Mouse (Mus musculus): ENCODE data around the gene Agap1. TPM values are rescaled to one million over a fixed set of nuclear protein-coding genes. Genes with fewer than 3 reads are reported as not detected.

Gene Agap1
- polyA plus RNA-seq, 1 experiment from 2014 or later: 4.2 TPM

DNA sequence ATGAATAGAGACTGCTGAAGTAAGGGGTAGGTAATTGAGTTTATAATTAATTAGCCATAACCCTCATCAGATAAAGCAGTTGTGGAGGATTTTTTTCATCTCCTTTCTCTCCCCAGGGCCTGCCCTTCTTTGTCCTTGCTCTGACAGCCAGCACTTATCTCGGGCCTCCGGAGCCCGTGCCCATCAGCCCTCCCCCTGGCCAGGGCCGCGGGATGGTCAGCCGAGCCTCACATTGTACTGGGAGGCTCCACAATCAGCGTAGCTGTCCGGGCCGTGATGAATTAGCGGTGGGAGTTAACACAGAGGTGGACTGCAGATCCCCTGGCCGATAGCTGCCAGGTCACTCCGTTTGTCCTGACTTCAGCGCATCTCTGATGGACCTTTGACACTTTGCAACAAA, 248.7 kb downstream of the Agap1 start:
- H3K9ac ChIP-seq (ENCODE audit: low read length): no peak overlapping the region
- no peaks in the 10 kb centered on the region for H3K4me1 ChIP-seq (replicated peaks; ENCODE audit: control insufficient read depth, insufficient read depth)
- TF ChIP-seq EP300 (optimal IDR thresholded peaks at IDR 0.05) (no peak), CTCF (IDR thresholded peaks at IDR 0.05; ENCODE audit: low read depth) (no peak)
- DNase-seq (ENCODE audit: low spot score): no peak
- no peak for ATAC-seq (ENCODE audit: low FRiP score, low TSS enrichment)
- H3K9me3 ChIP-seq (ENCODE audit: control insufficient read depth, low read length): no peaks in the 10 kb centered on the region
- no peak overlapping the region for H3K27ac ChIP-seq (replicated peaks)
- no peak overlapping the region for H3K4me3 ChIP-seq (ENCODE audit: low read depth, low read length)
- no peak overlapping the region for H3K4me2 ChIP-seq (replicated peaks; ENCODE audit: low read depth)
- 32% methylated on average over 13 of the region's 13 CpGs for WGBS
- no peaks in the 10 kb centered on the region for H3K27me3 ChIP-seq (ENCODE audit: control insufficient read depth, insufficient read depth, low read length)
- no peaks in the 10 kb centered on the region for H3K36me3 ChIP-seq (ENCODE audit: control insufficient read depth, insufficient read depth, low read length)

DNA sequence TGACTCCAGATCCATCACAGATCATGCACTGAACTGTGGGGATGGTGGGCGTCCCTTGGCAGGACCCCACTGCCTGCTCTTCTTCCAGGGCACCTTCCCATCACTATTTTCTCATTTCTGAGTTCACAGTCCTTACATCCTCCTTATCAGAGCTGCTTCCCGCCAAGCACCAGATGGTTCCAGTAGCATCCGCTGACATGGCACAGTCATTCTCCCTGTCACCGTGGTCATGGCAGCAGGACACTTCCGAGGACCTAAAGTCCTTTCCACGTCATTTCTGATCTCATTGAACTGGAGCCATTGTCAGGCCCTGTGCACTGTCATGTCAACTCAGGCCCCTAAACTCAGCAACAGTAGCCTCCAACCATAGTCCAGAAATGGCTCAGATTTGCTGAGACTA, 251.1 kb downstream of the Agap1 start:
- TF ChIP-seq EP300 (optimal IDR thresholded peaks at IDR 0.05) (no peak), CTCF (IDR thresholded peaks at IDR 0.05; ENCODE audit: low read depth) (no peak)
- H3K9me3 ChIP-seq (ENCODE audit: control insufficient read depth, low read length): no peaks in the 10 kb centered on the region
- no peaks in the 10 kb centered on the region for H3K27me3 ChIP-seq (ENCODE audit: control insufficient read depth, insufficient read depth, low read length)
- no peaks in the 10 kb centered on the region for H3K4me1 ChIP-seq (replicated peaks; ENCODE audit: control insufficient read depth, insufficient read depth)
- no peak overlapping the region for H3K9ac ChIP-seq (ENCODE audit: low read length)
- H3K27ac ChIP-seq (replicated peaks): no peak overlapping the region
- no peak overlapping the region for H3K4me3 ChIP-seq (ENCODE audit: low read depth, low read length)
- 93% methylated on average over 6 of the region's 6 CpGs for WGBS
- DNase-seq (ENCODE audit: low spot score) (no peak), ATAC-seq (ENCODE audit: low FRiP score, low TSS enrichment) (no peak)
- H3K36me3 ChIP-seq (ENCODE audit: control insufficient read depth, insufficient read depth, low read length): no peaks in the 10 kb centered on the region
- H3K4me2 ChIP-seq (replicated peaks; ENCODE audit: low read depth): no peak overlapping the region

DNA sequence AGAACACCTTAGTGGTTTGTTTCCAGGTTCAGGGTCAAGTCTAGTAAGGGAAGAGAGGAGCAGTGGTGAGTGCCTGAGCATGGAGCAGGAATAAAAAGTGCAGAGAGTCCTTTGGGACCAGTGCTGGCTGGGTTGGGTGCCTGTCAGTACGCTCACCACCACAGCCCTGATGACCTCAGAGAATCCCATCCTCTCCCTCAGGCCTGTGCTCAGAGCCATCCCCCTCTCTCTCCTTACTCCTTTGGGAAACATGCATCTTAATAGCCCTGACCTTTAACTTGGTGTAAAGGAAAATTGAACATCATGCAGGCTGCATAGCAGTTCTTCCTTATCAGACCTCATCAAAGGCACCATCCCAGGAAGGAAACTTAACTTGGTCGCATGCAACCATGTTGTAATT, 252.3 kb downstream of the Agap1 start:
- Histone ChIP-seq H3K9me3 (ENCODE audit: control insufficient read depth, low read length) (no peaks in the 10 kb centered on the region), H3K36me3 (ENCODE audit: control insufficient read depth, insufficient read depth, low read length) (no peaks in the 10 kb centered on the region), H3K27ac (replicated peaks) (no peak overlapping the region), H3K4me1 (replicated peaks; ENCODE audit: control insufficient read depth, insufficient read depth) (no peaks in the 10 kb centered on the region), H3K4me3 (ENCODE audit: low read depth, low read length) (no peak overlapping the region), H3K9ac (ENCODE audit: low read length) (no peak overlapping the region), H3K4me2 (replicated peaks; ENCODE audit: low read depth) (no peak overlapping the region), H3K27me3 (ENCODE audit: control insufficient read depth, insufficient read depth, low read length) (no peaks in the 10 kb centered on the region)
- ATAC-seq (ENCODE audit: low FRiP score, low TSS enrichment): no peak
- DNase-seq (ENCODE audit: low spot score): no peak
- TF ChIP-seq EP300 (optimal IDR thresholded peaks at IDR 0.05) (no peak), CTCF (IDR thresholded peaks at IDR 0.05; ENCODE audit: low read depth) (no peak)
- WGBS: 96% methylated on average over 2 of the region's 2 CpGs

DNA sequence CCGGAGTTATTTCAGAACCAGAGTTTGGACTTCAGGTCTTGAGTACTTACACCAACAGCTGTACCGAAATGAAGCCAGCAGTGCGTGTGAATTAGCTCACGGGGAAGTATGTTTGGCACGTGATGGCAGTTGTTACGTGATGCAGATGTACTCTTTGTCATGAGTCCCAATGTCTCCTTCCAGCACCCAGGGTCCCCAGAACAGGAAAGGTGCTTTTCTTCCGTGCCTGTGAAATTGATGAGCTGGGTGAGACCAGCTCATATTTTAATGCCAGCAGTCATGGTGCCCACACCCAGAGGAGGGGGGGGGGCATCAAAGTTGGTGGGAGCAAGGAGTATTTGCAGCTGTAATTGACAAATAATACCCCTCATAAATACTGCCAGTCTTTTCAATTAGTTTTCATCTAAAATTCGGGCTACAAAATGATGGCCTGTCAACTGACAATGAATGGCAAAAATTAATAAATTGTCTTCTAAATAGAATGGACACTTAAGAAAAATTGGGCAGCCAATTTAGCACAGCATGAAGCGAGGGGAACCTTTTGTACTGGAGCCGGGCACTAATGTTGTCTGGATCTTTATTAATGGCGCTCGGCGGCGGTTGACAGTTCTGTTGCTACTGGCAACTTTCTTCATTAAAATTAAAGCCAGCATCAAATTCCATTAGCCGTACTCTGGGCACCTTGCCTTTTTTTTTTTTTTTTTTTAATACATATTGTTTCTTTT, 253.3 kb downstream of the Agap1 start:
- Histone ChIP-seq H3K27ac (replicated peaks) (no peak overlapping the region), H3K9ac (ENCODE audit: low read length) (no peak overlapping the region), H3K9me3 (ENCODE audit: control insufficient read depth, low read length) (no peaks in the 10 kb centered on the region), H3K36me3 (ENCODE audit: control insufficient read depth, insufficient read depth, low read length) (no peaks in the 10 kb centered on the region), H3K4me2 (replicated peaks; ENCODE audit: low read depth) (no peak overlapping the region), H3K4me1 (replicated peaks; ENCODE audit: control insufficient read depth, insufficient read depth) (no peaks in the 10 kb centered on the region), H3K27me3 (ENCODE audit: control insufficient read depth, insufficient read depth, low read length) (no peaks in the 10 kb centered on the region), H3K4me3 (ENCODE audit: low read depth, low read length) (no peak overlapping the region)
- ATAC-seq (ENCODE audit: low FRiP score, low TSS enrichment) (no peak), DNase-seq (ENCODE audit: low spot score) (no peak)
- TF ChIP-seq CTCF (IDR thresholded peaks at IDR 0.05; ENCODE audit: low read depth): no peak
- TF ChIP-seq EP300 (optimal IDR thresholded peaks at IDR 0.05): no peak
- WGBS: 65% methylated on average over 15 of the region's 15 CpGs

- no peaks in the 10 kb centered on the region for H3K27me3 ChIP-seq (ENCODE audit: control insufficient read depth, insufficient read depth, low read length)
- DNase-seq (ENCODE audit: low spot score) (no peak), ATAC-seq (ENCODE audit: low FRiP score, low TSS enrichment) (no peak)
- no peak overlapping the region for H3K27ac ChIP-seq (replicated peaks)
- 73% methylated on average over 5 of the region's 5 CpGs for WGBS
- H3K4me1 ChIP-seq (replicated peaks; ENCODE audit: control insufficient read depth, insufficient read depth): no peaks in the 10 kb centered on the region
- no peak overlapping the region for H3K4me2 ChIP-seq (replicated peaks; ENCODE audit: low read depth)
- no peak overlapping the region for H3K4me3 ChIP-seq (ENCODE audit: low read depth, low read length)
- no peaks in the 10 kb centered on the region for H3K9me3 ChIP-seq (ENCODE audit: control insufficient read depth, low read length)
- no peaks in the 10 kb centered on the region for H3K36me3 ChIP-seq (ENCODE audit: control insufficient read depth, insufficient read depth, low read length)
- TF ChIP-seq EP300 (optimal IDR thresholded peaks at IDR 0.05) (no peak), CTCF (IDR thresholded peaks at IDR 0.05; ENCODE audit: low read depth) (no peak)
- H3K9ac ChIP-seq (ENCODE audit: low read length): no peak overlapping the region
Measured at GRCm38 (mm10) chr1:89709824-89710223, 255.2 kb downstream of the Agap1 start.

DNA sequence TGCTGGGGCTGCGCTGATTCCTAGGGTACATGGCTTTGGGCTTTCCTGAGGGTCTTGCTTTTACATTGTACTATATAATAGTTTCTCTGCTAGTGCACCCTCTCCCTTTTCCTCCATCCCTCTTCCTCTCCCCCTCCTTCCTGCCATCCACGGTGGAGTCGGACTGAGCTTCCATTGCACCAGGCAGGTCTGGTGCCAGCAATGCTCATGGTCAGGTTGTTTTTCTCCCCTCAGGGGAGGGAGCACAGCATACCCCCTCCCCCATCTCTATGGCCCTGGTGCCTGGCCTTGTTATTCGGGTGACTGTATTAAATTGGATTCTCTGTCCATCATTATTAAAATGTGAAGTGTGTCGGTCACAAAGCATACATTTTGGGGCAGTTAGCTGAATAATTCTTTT, 259.1 kb downstream of the Agap1 start:
- Histone ChIP-seq H3K36me3 (ENCODE audit: control insufficient read depth, insufficient read depth, low read length) (no peaks in the 10 kb centered on the region), H3K27me3 (ENCODE audit: control insufficient read depth, insufficient read depth, low read length) (no peaks in the 10 kb centered on the region), H3K4me3 (ENCODE audit: low read depth, low read length) (no peak overlapping the region), H3K9ac (ENCODE audit: low read length) (no peak overlapping the region), H3K27ac (replicated peaks) (no peak overlapping the region), H3K4me2 (replicated peaks; ENCODE audit: low read depth) (no peak overlapping the region), H3K9me3 (ENCODE audit: control insufficient read depth, low read length) (no peaks in the 10 kb centered on the region), H3K4me1 (replicated peaks; ENCODE audit: control insufficient read depth, insufficient read depth) (no peaks in the 10 kb centered on the region)
- DNase-seq (ENCODE audit: low spot score): no peak
- ATAC-seq (ENCODE audit: low FRiP score, low TSS enrichment): no peak
- no peak for TF ChIP-seq CTCF (IDR thresholded peaks at IDR 0.05; ENCODE audit: low read depth)
- TF ChIP-seq EP300 (optimal IDR thresholded peaks at IDR 0.05): no peak
- 85% methylated on average over 5 of the region's 5 CpGs for WGBS

Measured in stomach, postnatal 0 days (tissue).